Mouse (Mus musculus) ES-E14 (cell line): ENCODE results near the gene Elmo3. TPM values are rescaled to one million over a fixed set of nuclear protein-coding genes. Genes with fewer than 3 reads are reported as not detected.

Source experiments
- DNase-seq: peaks from one replicate; pipeline ENCODE4 v3.0.0-alpha.2; 2013; ENCODE audit warnings: low read depth, low spot score
- H3K27ac ChIP-seq: 2 replicates; pipeline ENCODE4 v1.5.1; 2012; ENCODE audit warnings: low read depth, mild to moderate bottlenecking, low read length, moderate library complexity, mixed read lengths; ENCODE audit not compliant: poor library complexity, insufficient read depth, severe bottlenecking
- H3K36me3 ChIP-seq: 2 replicates; pipeline ENCODE4 v1.6.1; 2012; ENCODE audit warnings: mild to moderate bottlenecking, low read length, moderate library complexity, mixed read lengths; ENCODE audit not compliant: control insufficient read depth, poor library complexity, insufficient read depth, severe bottlenecking
- H3K4me1 ChIP-seq, 2 experiments: fragments of 150-350 bp in 1 of 2; sonication (generic) in 1 of 2; 2 replicates each; pipeline ENCODE4 v1.6.1; 2012; ENCODE audit warnings: low read length in 2 of 2, mild to moderate bottlenecking in 1 of 2, mixed read lengths in 1 of 2; ENCODE audit not compliant: control insufficient read depth in 2 of 2, insufficient read depth in 2 of 2, poor library complexity in 1 of 2
- H3K4me3 ChIP-seq, 2 experiments: fragments of 150-350 bp in 1 of 2; sonication (generic) in 1 of 2; 2 replicates each; pipeline ENCODE4 v1.5.1; 2012; ENCODE audit warnings: low read length in 2 of 2, low read depth in 1 of 2, mild to moderate bottlenecking in 1 of 2, mixed read lengths in 1 of 2; ENCODE audit not compliant: insufficient read depth in 1 of 2, poor library complexity in 1 of 2, severe bottlenecking in 1 of 2
- H3K9ac ChIP-seq: 2 replicates; pipeline ENCODE4 v1.6.1; 2012; ENCODE audit warnings: low read depth, mild to moderate bottlenecking, low read length, mixed read lengths; ENCODE audit not compliant: poor library complexity, insufficient read depth, severe bottlenecking
- H3K9me3 ChIP-seq: fragments of 150-350 bp; sonication (generic); 2 replicates; pipeline ENCODE4 v1.6.1; 2012; ENCODE audit warnings: low read depth, mild to moderate bottlenecking, low read length; ENCODE audit not compliant: control insufficient read depth, insufficient read depth
- CHD2 ChIP-seq: IDR thresholded peaks from 2 replicates; pipeline ENCODE4 v1.6.1; 2014; ENCODE audit warnings: mild to moderate bottlenecking, low read depth, low read length, inconsistent platforms
- HCFC1 ChIP-seq: IDR thresholded peaks from 2 replicates; pipeline ENCODE4 v1.6.1; 2012; ENCODE audit warnings: low read length, inconsistent platforms, borderline replicate concordance; ENCODE audit not compliant: insufficient read depth
- MAFK ChIP-seq: IDR thresholded peaks from 2 replicates; pipeline ENCODE4 v1.6.1; 2014; ENCODE audit warnings: mild to moderate bottlenecking, low read depth, low read length, inconsistent platforms; ENCODE audit not compliant: insufficient read depth
- ZC3H11A ChIP-seq: IDR thresholded peaks from 2 replicates; pipeline ENCODE4 v1.6.1; 2012; ENCODE audit warnings: low read depth, mild to moderate bottlenecking, inconsistent platforms, low read length, borderline replicate concordance
- ZNF384 ChIP-seq: IDR thresholded peaks from 2 replicates; pipeline ENCODE4 v1.6.1; 2012; ENCODE audit warnings: low read depth, low read length, inconsistent platforms
- in situ Hi-C, 2 experiments: fragments of 600-800 bp; cut with MboI; formaldehyde crosslinking; loops; one replicate each; pipeline ENCODE4 v1.15.1; 2025; ENCODE audit warnings: low sequenced_read_pairs in 2 of 2, inconsistent platforms in 1 of 2; ENCODE audit not compliant: unreplicated experiment in 2 of 2
- total RNA-seq: library from RNA; depleted of rRNA; stranded (reverse); fragments of 300-350 nt; gene quantifications from 2 replicates; pipeline ENCODE4 v1.2.3, GENCODE M21; 2012

The Elmo3 gene
- total RNA-seq, 1 experiment, result 3.5 TPM

- in situ Hi-C loops, result no loop called here
- no peak overlapping the region for H3K4me3 ChIP-seq
- DNase-seq, result no peak
- no peak overlapping the region for H3K27ac ChIP-seq
- H3K36me3 ChIP-seq, result peaks cover 6% of the 10 kb centered on the region; the same call in 1 of the 2 replicates
- H3K4me1 ChIP-seq, result no peaks in the 10 kb centered on the region
- no peak overlapping the region for H3K9ac ChIP-seq
- H3K9me3 ChIP-seq, result no peaks in the 10 kb centered on the region
- no peak for TF ChIP-seq ZNF384
- peak; percentile 73; the same call in 1 of the 2 replicates for TF ChIP-seq MAFK
- TF ChIP-seq ZC3H11A, result no peak
- no peak for TF ChIP-seq CHD2
- TF ChIP-seq HCFC1, result no peak
Observed at GRCm38 (mm10) chr8:105313622-105314402, 8.4 kb downstream of the Elmo3 start.

- peaks cover 2% of the 10 kb centered on the region; the same call in 1 of the 2 replicates for H3K36me3 ChIP-seq
- no peak overlapping the region for H3K27ac ChIP-seq
- no peaks in the 10 kb centered on the region for H3K9me3 ChIP-seq
- no peak overlapping the region for H3K9ac ChIP-seq
- no peak for DNase-seq
- no peak overlapping the region for H3K4me3 ChIP-seq
- TF ChIP-seq MAFK (no peak), CHD2 (no peak), HCFC1 (no peak), ZNF384 (no peak), ZC3H11A (no peak)
- H3K4me1 ChIP-seq, result no peaks in the 10 kb centered on the region
- in situ Hi-C loops, result no loop called here
Observed at GRCm38 (mm10) chr8:105315073-105315769, 9.8 kb downstream of the Elmo3 start.

- Histone ChIP-seq H3K4me3 (no peak overlapping the region), H3K9ac (no peak overlapping the region), H3K27ac (no peak overlapping the region), H3K4me1 (no peaks in the 10 kb centered on the region), H3K36me3 (peaks cover 2% of the 10 kb centered on the region; the same call in 1 of the 2 replicates), H3K9me3 (no peaks in the 10 kb centered on the region)
- TF ChIP-seq ZNF384, result no peak
- no peak for TF ChIP-seq ZC3H11A
- no peak for TF ChIP-seq MAFK
- in situ Hi-C loops, result no loop called here
- DNase-seq, result no peak
Observed at GRCm38 (mm10) chr8:105317941-105318340, 12.5 kb downstream of the Elmo3 start.

GRCm38 (mm10) chr8:105318662-105319190, 13.3 kb downstream of the Elmo3 start:
- Histone ChIP-seq H3K9me3 (no peaks in the 10 kb centered on the region), H3K36me3 (peaks cover 2% of the 10 kb centered on the region; the same call in 1 of the 2 replicates), H3K27ac (no peak overlapping the region), H3K4me1 (no peaks in the 10 kb centered on the region), H3K4me3 (no peak overlapping the region), H3K9ac (no peak overlapping the region)
- TF ChIP-seq HCFC1 (no peak), MAFK (no peak), ZNF384 (no peak), ZC3H11A (no peak), CHD2 (no peak)
- DNase-seq, result no peak
- in situ Hi-C loops, result no loop called here
